Comparison of ENCODE assay signal across 19 mouse cellular contexts in genomic region chr9:75529358-75529757, GRCm38 (mm10). TPM values are rescaled to one million over a fixed set of nuclear protein-coding genes. Genes with fewer than 3 reads are reported as not detected.
A peak's percentile ranks its signal among the peaks of the same experiment; 100 is the strongest.
DNase-seq lines count a peak whose midpoint lies in the region; ATAC-seq and TF ChIP-seq lines count a peak whose summit lies in the region.
"Had no signal": no experiment of that assay in that cellular context is flagged by ENCODE, and none has a peak within 500 bp of the region (broad histone marks: within the 10 kb centered on the region; RNA-seq: fewer than 3 reads in every experiment).

No protein-coding gene starts in this region.

- no peak for TF ChIP-seq CTCF in gastrocnemius, adult 2 months (IDR thresholded peaks at IDR 0.05)
- TF ChIP-seq CTCF in stomach, postnatal 0 days (IDR thresholded peaks at IDR 0.05; ENCODE audit: low read depth) = no peak

- intact Hi-C loops in gastrocnemius, adult 2 months (cut with DNase I) = no loop called here
- intact Hi-C loops in gastrocnemius, postnatal 36 days (cut with DNase I) = no loop called here

- H3K4me2 ChIP-seq in stomach, embryonic 16.5 days (ENCODE audit: low read depth, low read length) = no peak overlapping the region
- H3K4me2 ChIP-seq in stomach, postnatal 0 days (replicated peaks; ENCODE audit: low read depth) = no peak overlapping the region
- no peak overlapping the region for H3K4me2 ChIP-seq in midbrain, embryonic 11.5 days
- H3K4me2 ChIP-seq: hindbrain, embryonic 14.5 days; intestine, embryonic 15.5 days; liver, embryonic 11.5 days; lung, embryonic 14.5 days; neural tube, embryonic 13.5 days had no signal

- no peak for ATAC-seq in stomach, embryonic 16.5 days (ENCODE audit: insufficient read depth, low FRiP score)
- ATAC-seq in stomach, postnatal 0 days (ENCODE audit: low FRiP score, low TSS enrichment) = no peak
- peak; percentile 56 for ATAC-seq in megakaryocyte-erythroid progenitor cell, adult 5-6 weeks (replicated peaks; ENCODE audit: low FRiP score, low TSS enrichment, poor library complexity, severe bottlenecking)
- no peak for ATAC-seq in midbrain, embryonic 11.5 days (ENCODE audit: low FRiP score)
- ATAC-seq: forebrain, postnatal 0 days; intestine, embryonic 15.5 days; Patski had no signal

- no peak overlapping the region for H3K4me3 ChIP-seq in gastrocnemius, adult 2 months
- H3K4me3 ChIP-seq in stomach, embryonic 16.5 days (replicated peaks; ENCODE audit: low read length) = no peak overlapping the region
- H3K4me3 ChIP-seq in stomach, postnatal 0 days (ENCODE audit: low read depth, low read length) = no peak overlapping the region
- no peak overlapping the region for H3K4me3 ChIP-seq in midbrain, embryonic 11.5 days (ENCODE audit: low read depth, low read length)
- H3K4me3 ChIP-seq: embryonic facial prominence, embryonic 10.5 days; erythroblast, embryonic 14.5 days; intestine, embryonic 15.5 days; neural tube, embryonic 13.5 days had no signal

- no peaks in the 10 kb centered on the region for H3K36me3 ChIP-seq in stomach, embryonic 16.5 days (ENCODE audit: control insufficient read depth, insufficient read depth, low read length)
- peaks cover 3% of the 10 kb centered on the region; the same call in 1 of the 2 replicates for H3K36me3 ChIP-seq in stomach, postnatal 0 days (ENCODE audit: control insufficient read depth, insufficient read depth, low read length)
- no peaks in the 10 kb centered on the region for H3K36me3 ChIP-seq in midbrain, embryonic 11.5 days (ENCODE audit: control insufficient read depth, insufficient read depth, low read length)

- TF ChIP-seq EP300 in stomach, postnatal 0 days (optimal IDR thresholded peaks at IDR 0.05) = no peak

- H3K4me1 ChIP-seq in stomach, embryonic 16.5 days (ENCODE audit: control insufficient read depth, insufficient read depth, low read length) = peaks cover 4% of the 10 kb centered on the region; the same call in 1 of the 2 replicates
- H3K4me1 ChIP-seq in stomach, postnatal 0 days (replicated peaks; ENCODE audit: control insufficient read depth, insufficient read depth) = no peaks in the 10 kb centered on the region
- no peaks in the 10 kb centered on the region for H3K4me1 ChIP-seq in midbrain, embryonic 11.5 days (ENCODE audit: control insufficient read depth, insufficient read depth, low read length)
- H3K4me1 ChIP-seq: embryonic facial prominence, embryonic 10.5 days; intestine, embryonic 15.5 days; neural tube, embryonic 13.5 days had no signal

- no peak overlapping the region for H3K9ac ChIP-seq in stomach, embryonic 16.5 days (ENCODE audit: low read length)
- H3K9ac ChIP-seq in stomach, postnatal 0 days (ENCODE audit: low read length) = no peak overlapping the region
- H3K9ac ChIP-seq in midbrain, embryonic 11.5 days (ENCODE audit: low read length) = no peak overlapping the region
- H3K9ac ChIP-seq: forebrain, postnatal 0 days; hindbrain, embryonic 14.5 days; intestine, embryonic 15.5 days; lung, embryonic 14.5 days; neural tube, embryonic 13.5 days had no signal

- 76% methylated on average over 5 of the region's 5 CpGs for WGBS in stomach, embryonic 16.5 days
- WGBS in stomach, postnatal 0 days = 65% methylated on average over 5 of the region's 5 CpGs
- 84% methylated on average over 5 of the region's 5 CpGs for WGBS in midbrain, embryonic 11.5 days

- DNase-seq in gastrocnemius, adult 2 months = no peak
- DNase-seq in gastrocnemius, postnatal 36 days = no peak
- no peak for DNase-seq in stomach, postnatal 0 days (ENCODE audit: low spot score)
- DNase-seq in brain, adult 2 months (ENCODE audit: low read depth, low spot score) = peak; percentile 52
- DNase-seq in gastrocnemius, adult 18-20 months (ENCODE audit: low spot score) = no peak
- no peak for DNase-seq in midbrain, embryonic 11.5 days (ENCODE audit: low spot score, missing footprints)
- DNase-seq: forebrain, postnatal 0 days; left cerebral cortex, postnatal 4 days; lung, embryonic 14.5 days; thymus, adult 18-20 months had no signal

- H3K27me3 ChIP-seq in stomach, embryonic 16.5 days (ENCODE audit: control insufficient read depth, insufficient read depth, low read length) = no peaks in the 10 kb centered on the region
- H3K27me3 ChIP-seq in stomach, postnatal 0 days (ENCODE audit: control insufficient read depth, insufficient read depth, low read length) = no peaks in the 10 kb centered on the region
- no peaks in the 10 kb centered on the region for H3K27me3 ChIP-seq in midbrain, embryonic 11.5 days (ENCODE audit: control insufficient read depth, insufficient read depth, low read length)
- H3K27me3 ChIP-seq: intestine, embryonic 15.5 days; neural tube, embryonic 13.5 days; Patski had no signal

- no peaks in the 10 kb centered on the region for H3K9me3 ChIP-seq in stomach, embryonic 16.5 days (replicated peaks; ENCODE audit: control insufficient read depth, low read length)
- H3K9me3 ChIP-seq in stomach, postnatal 0 days (ENCODE audit: control insufficient read depth, low read length) = no peaks in the 10 kb centered on the region
- H3K9me3 ChIP-seq in midbrain, embryonic 11.5 days (ENCODE audit: control insufficient read depth, low read length) = no peaks in the 10 kb centered on the region
- H3K9me3 ChIP-seq: embryonic facial prominence, embryonic 10.5 days; intestine, embryonic 15.5 days; neural tube, embryonic 13.5 days had no signal

- peak overlapping the region; percentile 8; the same call in 1 of the 2 replicates for H3K27ac ChIP-seq in gastrocnemius, adult 2 months
- peak overlapping the region; percentile 2; the same call in 1 of the 2 replicates for H3K27ac ChIP-seq in stomach, embryonic 16.5 days (ENCODE audit: low read length)
- no peak overlapping the region for H3K27ac ChIP-seq in stomach, postnatal 0 days (replicated peaks)
- H3K27ac ChIP-seq in midbrain, embryonic 11.5 days (ENCODE audit: low read depth, low read length) = no peak overlapping the region
- H3K27ac ChIP-seq: embryonic facial prominence, embryonic 10.5 days; hindbrain, embryonic 14.5 days; intestine, embryonic 15.5 days; neural tube, embryonic 13.5 days had no signal

RNA-seq across cellular contexts. Expression of gene Tmod3, which starts 30.1 kb away (rescaled TPM):
- 10 to 100 TPM; 15.0 to 23.0 TPM for total RNA-seq in gastrocnemius, adult 2 months (2021)
- 10 to 100 TPM; 16.2 to 22.0 TPM for total RNA-seq in gastrocnemius, postnatal 36 days (2021)
- 159 and 182 TPM in 2 replicates for polyA plus RNA-seq in stomach, embryonic 16.5 days (2015; fragmentation: Nextera tagmentation; extraction: Ambion mirVana)
- polyA plus RNA-seq in stomach, postnatal 0 days (2015; fragmentation: Nextera tagmentation; extraction: Ambion mirVana) = 109 and 111 TPM in 2 replicates
- total RNA-seq in megakaryocyte-erythroid progenitor cell, adult 5-6 weeks (2014; fragmentation: Nextera tagmentation) = 26.5 and 30.0 TPM in 2 replicates
- 45.0 and 65.9 TPM in 2 replicates for total RNA-seq in megakaryocyte-erythroid progenitor cell, adult 5-6 weeks (2017)
- 10 to 100 TPM; 14.2 to 26.3 TPM for total RNA-seq in gastrocnemius, adult 18-20 months (2021)
- 97.4 and 105 TPM in 2 replicates for polyA plus RNA-seq in midbrain, embryonic 11.5 days (2014; fragmentation: Nextera tagmentation; extraction: Ambion mirVana)

Comparison
In these comparisons a context has a peak if more than half of its experiments do, and no peak if none do; other contexts are left out.
1. H3K27ac ChIP-seq: peak in gastrocnemius, adult 2 months (single experiment) and stomach, embryonic 16.5 days (single experiment); none in stomach, postnatal 0 days (single experiment) and midbrain, embryonic 11.5 days (single experiment).